Mouse (Mus musculus) liver, postnatal 0 days (tissue): ENCODE data around the gene Pfn1.

Experiments used
- CTCF ChIP-seq: sonication (generic); IDR thresholded peaks from 2 replicates; pipeline ENCODE4 v1.5.1; 2016; ENCODE audit warnings: antibody characterized with exemption, low read depth
- EP300 ChIP-seq: IDR thresholded peaks from 2 replicates; pipeline ENCODE4 v1.6.1; 2016; ENCODE audit warnings: antibody characterized with exemption, low read depth, mild to moderate bottlenecking

GRCm38 (mm10) chr11:70674014-70674413 lies 19.6 kb upstream of the Pfn1 start:
- TF ChIP-seq CTCF (no peak), EP300 (no peak)
